Mouse (Mus musculus): ENCODE data around the gene Arntl. TPM values are rescaled to one million over a fixed set of nuclear protein-coding genes. Genes with fewer than 3 reads are reported as not detected.
A peak's percentile ranks its signal among the peaks of the same experiment; 100 is the strongest.

Arntl gene
- polyA plus RNA-seq, 1 experiment from 2014 or later, result 12.9 TPM

GRCm38 (mm10) chr7:113207471-113208387 lies 464 bp downstream of the Arntl start:
- ATAC-seq, result peak; percentile 62
- no peak for TF ChIP-seq CTCF (IDR thresholded peaks at IDR 0.05)
- ChIA-PET POLR2A (interaction anchor here (1.2 kb wide), 1 partner anchor 9 kb away, joined by 3 read pairs; no protein-coding TSS in a partner anchor), CTCF (no interaction called here)
- in situ Hi-C loops (cut with MboI; ENCODE audit: low pct_unique_long_range_greater_than_20kb), result loop anchor here (5.0 kb wide), 2 partner anchors 35 to 60 kb away; no protein-coding TSS in a partner anchor
- no peak for DNase-seq (ENCODE audit: low read depth, low spot score)
- H3K27me3 ChIP-seq, result no peaks in the 10 kb centered on the region

GRCm38 (mm10) chr7:113208388-113208753 lies 1.1 kb downstream of the Arntl start:
- no peaks in the 10 kb centered on the region for H3K27me3 ChIP-seq
- no peak for TF ChIP-seq CTCF (IDR thresholded peaks at IDR 0.05)
- no peak for ATAC-seq
- ChIA-PET POLR2A (interaction anchor here (1.2 kb wide), 1 partner anchor 8 kb away, joined by 3 read pairs; no protein-coding TSS in a partner anchor), CTCF (no interaction called here)
- no peak for DNase-seq (ENCODE audit: low read depth, low spot score)
- in situ Hi-C loops (cut with MboI; ENCODE audit: low pct_unique_long_range_greater_than_20kb), result loop anchor here (5.0 kb wide), 2 partner anchors 34 to 61 kb away; no protein-coding TSS in a partner anchor

GRCm38 (mm10) chr7:113210441-113210840 lies 3.2 kb downstream of the Arntl start:
- POLR2A ChIA-PET, result interaction anchor here (0.5 to 1.3 kb wide), 3 partner anchors 40 to 384 kb away, joined by 3 to 4 read pairs (median 3); no protein-coding TSS in a partner anchor
- no peaks in the 10 kb centered on the region for H3K27me3 ChIP-seq
- no peak for TF ChIP-seq CTCF (IDR thresholded peaks at IDR 0.05)
- CTCF ChIA-PET, result interaction anchor here (0.9 to 1.2 kb wide), 3 partner anchors 40 to 63 kb away, joined by 3 read pairs; no protein-coding TSS in a partner anchor
- ATAC-seq (no peak), DNase-seq (ENCODE audit: low read depth, low spot score) (no peak)
- in situ Hi-C loops (cut with MboI; ENCODE audit: low pct_unique_long_range_greater_than_20kb), result no loop called here

GRCm38 (mm10) chr7:113214245-113215169 lies 7.2 kb downstream of the Arntl start:
- POLR2A ChIA-PET, result interaction anchor here (1.9 kb wide), 1 partner anchor 14 kb away, joined by 7 read pairs; no protein-coding TSS in a partner anchor
- CTCF ChIA-PET, result interaction anchor here (1.2 to 2.2 kb wide), 4 partner anchors 11 to 37 kb away, joined by 3 to 11 read pairs (median 6); no protein-coding TSS in a partner anchor
- no peak for TF ChIP-seq CTCF (IDR thresholded peaks at IDR 0.05)
- in situ Hi-C loops (cut with MboI; ENCODE audit: low pct_unique_long_range_greater_than_20kb), result no loop called here
- no peaks in the 10 kb centered on the region for H3K27me3 ChIP-seq
- ATAC-seq (peak; percentile 67), DNase-seq (ENCODE audit: low read depth, low spot score) (peak; percentile 47)

GRCm38 (mm10) chr7:113216152-113216551 lies 8.9 kb downstream of the Arntl start:
- TF ChIP-seq CTCF (IDR thresholded peaks at IDR 0.05), result no peak
- in situ Hi-C loops (cut with MboI; ENCODE audit: low pct_unique_long_range_greater_than_20kb), result no loop called here
- POLR2A ChIA-PET, result interaction anchor here (0.9 to 1.4 kb wide), 2 partner anchors 8 to 35 kb away, joined by 3 to 5 read pairs; no protein-coding TSS in a partner anchor
- DNase-seq (ENCODE audit: low read depth, low spot score) (no peak), ATAC-seq (no peak)
- H3K27me3 ChIP-seq, result no peaks in the 10 kb centered on the region
- CTCF ChIA-PET, result interaction anchor here (1.5 to 2.3 kb wide), 2 partner anchors 10 to 12 kb away, joined by 6 to 7 read pairs; no protein-coding TSS in a partner anchor

GRCm38 (mm10) chr7:113219416-113219815 lies 12.2 kb downstream of the Arntl start:
- no peak for TF ChIP-seq CTCF (IDR thresholded peaks at IDR 0.05)
- in situ Hi-C loops (cut with MboI; ENCODE audit: low pct_unique_long_range_greater_than_20kb), result no loop called here
- ATAC-seq (no peak), DNase-seq (ENCODE audit: low read depth, low spot score) (no peak)
- H3K27me3 ChIP-seq, result no peaks in the 10 kb centered on the region
- CTCF ChIA-PET, result no interaction called here
- POLR2A ChIA-PET, result no interaction called here

- no peaks in the 10 kb centered on the region for H3K27me3 ChIP-seq
- in situ Hi-C loops (cut with MboI; ENCODE audit: low pct_unique_long_range_greater_than_20kb), result no loop called here
- no peak for DNase-seq (ENCODE audit: low read depth, low spot score)
- no peak for TF ChIP-seq CTCF (IDR thresholded peaks at IDR 0.05)
- ChIA-PET CTCF (no interaction called here), POLR2A (no interaction called here)
- no peak for ATAC-seq
Observed at GRCm38 (mm10) chr7:113219864-113220263, 12.6 kb downstream of the Arntl start.

GRCm38 (mm10) chr7:113220691-113221238 lies 13.5 kb downstream of the Arntl start:
- TF ChIP-seq CTCF (IDR thresholded peaks at IDR 0.05), result no peak
- no peak for ATAC-seq
- H3K27me3 ChIP-seq, result no peaks in the 10 kb centered on the region
- CTCF ChIA-PET, result interaction anchor here (0.9 to 1.1 kb wide), 2 partner anchors 9 kb away, joined by 4 read pairs; no protein-coding TSS in a partner anchor
- POLR2A ChIA-PET, result no interaction called here
- in situ Hi-C loops (cut with MboI; ENCODE audit: low pct_unique_long_range_greater_than_20kb), result no loop called here
- DNase-seq (ENCODE audit: low read depth, low spot score), result no peak

- TF ChIP-seq CTCF (IDR thresholded peaks at IDR 0.05), result no peak
- H3K27me3 ChIP-seq, result no peaks in the 10 kb centered on the region
- DNase-seq (ENCODE audit: low read depth, low spot score), result no peak
- in situ Hi-C loops (cut with MboI; ENCODE audit: low pct_unique_long_range_greater_than_20kb), result no loop called here
- ChIA-PET CTCF (interaction anchor here (1.1 to 1.9 kb wide), 2 partner anchors 18 to 28 kb away, joined by 3 to 4 read pairs; no protein-coding TSS in a partner anchor), POLR2A (no interaction called here)
- no peak for ATAC-seq
Observed at GRCm38 (mm10) chr7:113222821-113223220, 15.6 kb downstream of the Arntl start.

- ChIA-PET POLR2A (no interaction called here), CTCF (interaction anchor here (1.6 to 1.9 kb wide), 2 partner anchors 9 to 14 kb away, joined by 3 to 6 read pairs; no protein-coding TSS in a partner anchor)
- no peak for DNase-seq (ENCODE audit: low read depth, low spot score)
- no peak for ATAC-seq
- no peak for TF ChIP-seq CTCF (IDR thresholded peaks at IDR 0.05)
- H3K27me3 ChIP-seq, result no peaks in the 10 kb centered on the region
- in situ Hi-C loops (cut with MboI; ENCODE audit: low pct_unique_long_range_greater_than_20kb), result no loop called here
Observed at GRCm38 (mm10) chr7:113224620-113225019, 17.4 kb downstream of the Arntl start.

Measured in Patski (cell line).